Mouse (Mus musculus): ENCODE results near the gene Mylk. TPM values are rescaled to one million over a fixed set of nuclear protein-coding genes. Genes with fewer than 3 reads are reported as not detected.

Gene Mylk
- polyA plus RNA-seq (2015; fragmentation: Nextera tagmentation; extraction: Ambion mirVana): 2,669 and 3,003 TPM in 2 replicates

GRCm38 (mm10) chr16:34745065-34745585 is at the start of gene Mylk:
TSS of gene Mylk (plus strand) at chr16:34745210.

GRCm38 (mm10) chr16:35022242-35023137 is 277.5 kb downstream of the Mylk start, which contains the start of gene Hacd2:
TSS of gene Hacd2 (plus strand) at chr16:35022428.

Other genes with a start within 250 kb of the Mylk start
- gene Kalrn, start 171.7 kb upstream of the Mylk start, polyA plus RNA-seq (2015; fragmentation: Nextera tagmentation; extraction: Ambion mirVana): 9.0 and 9.2 TPM in 2 replicates
- not detected in 2 replicates for gene Ropn1, start 95.3 kb upstream of the Mylk start, polyA plus RNA-seq (2015; fragmentation: Nextera tagmentation; extraction: Ambion mirVana)
- 2.0 and 2.2 TPM in 2 replicates for gene Ccdc14, start 54.6 kb upstream of the Mylk start, polyA plus RNA-seq (2015; fragmentation: Nextera tagmentation; extraction: Ambion mirVana)

All from urinary bladder, postnatal 0 days (tissue).